Mouse (Mus musculus): Measurements from ENCODE around the gene Nup133. TPM values are rescaled to one million over a fixed set of nuclear protein-coding genes. Genes with fewer than 3 reads are reported as not detected.

Gene Nup133
- polyA plus RNA-seq, 2 experiments = 27.0 to 32.2 TPM

- no peaks in the 10 kb centered on the region for H3K9me3 ChIP-seq (ENCODE audit: control insufficient read depth, low read length)
- peaks cover 40% of the 10 kb centered on the region for H3K27me3 ChIP-seq (ENCODE audit: control insufficient read depth, insufficient read depth, low read length)
- no peak overlapping the region for H3K27ac ChIP-seq (replicated peaks; ENCODE audit: low read depth, low read length)
- under 1% methylated on average over 11 of the region's 11 CpGs for WGBS
- no peaks in the 10 kb centered on the region for H3K36me3 ChIP-seq (ENCODE audit: control insufficient read depth, insufficient read depth, low read length)
- TF ChIP-seq POLR2A (IDR thresholded peaks at IDR 0.05; ENCODE audit: borderline replicate concordance, extremely low read depth, insufficient read depth, insufficient read length) = no peak
- no peak for ATAC-seq (ENCODE audit: low FRiP score, low read depth)
- H3K4me2 ChIP-seq (replicated peaks; ENCODE audit: low read depth, low read length, severe bottlenecking) = peak overlapping the region; percentile 41; the same call in 1 of the 2 replicates
- peak; percentile 71 for DNase-seq (ENCODE audit: low spot score)
- no peak overlapping the region for H3K9ac ChIP-seq (ENCODE audit: low read depth, low read length, severe bottlenecking)
- H3K4me3 ChIP-seq (replicated peaks; ENCODE audit: low read length) = peak overlapping the region; percentile 26
- 0 out of 2 replicates have a peak, but pooled peaks cover 2% of the 10 kb centered on the region for H3K4me1 ChIP-seq (ENCODE audit: control insufficient read depth, insufficient read depth, low read length)
Observed at GRCm38 (mm10) chr8:123891271-123891670, 57.8 kb downstream of the Nup133 start.

DNA sequence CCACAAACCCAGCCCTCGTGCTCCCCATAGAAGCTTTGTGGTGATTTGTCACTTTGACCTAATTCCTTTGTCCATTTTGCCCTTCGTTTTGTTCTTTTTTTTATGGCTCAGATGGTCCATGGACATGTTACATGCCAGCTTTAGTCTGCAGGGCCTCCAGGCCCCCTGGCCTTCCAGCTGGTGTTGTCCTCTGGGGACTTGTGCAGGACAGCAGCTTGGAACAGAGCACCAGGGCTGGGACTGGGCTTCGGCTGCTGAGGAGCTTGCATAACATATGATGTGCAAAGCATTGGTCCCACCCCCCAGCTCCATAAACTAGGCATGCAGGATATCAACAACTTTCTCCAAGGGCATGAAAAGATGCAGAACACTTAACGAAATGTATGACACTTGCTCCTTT lies 59.3 kb downstream of the Nup133 start:
- no peaks in the 10 kb centered on the region for H3K9me3 ChIP-seq (ENCODE audit: control insufficient read depth, low read length)
- peaks cover 35% of the 10 kb centered on the region for H3K27me3 ChIP-seq (ENCODE audit: control insufficient read depth, insufficient read depth, low read length)
- H3K27ac ChIP-seq (replicated peaks; ENCODE audit: low read depth, low read length) = no peak overlapping the region
- H3K4me1 ChIP-seq (ENCODE audit: control insufficient read depth, insufficient read depth, low read length) = 0 out of 2 replicates have a peak, but pooled peaks cover 2% of the 10 kb centered on the region
- no peaks in the 10 kb centered on the region for H3K36me3 ChIP-seq (ENCODE audit: control insufficient read depth, insufficient read depth, low read length)
- no peak overlapping the region for H3K4me2 ChIP-seq (replicated peaks; ENCODE audit: low read depth, low read length, severe bottlenecking)
- TF ChIP-seq POLR2A (IDR thresholded peaks at IDR 0.05; ENCODE audit: borderline replicate concordance, extremely low read depth, insufficient read depth, insufficient read length) = no peak
- H3K4me3 ChIP-seq (replicated peaks; ENCODE audit: low read length) = no peak overlapping the region
- WGBS = 66% methylated on average over 4 of the region's 4 CpGs
- no peak overlapping the region for H3K9ac ChIP-seq (ENCODE audit: low read depth, low read length, severe bottlenecking)
- DNase-seq (ENCODE audit: low spot score) (no peak), ATAC-seq (ENCODE audit: low FRiP score, low read depth) (no peak)

DNA sequence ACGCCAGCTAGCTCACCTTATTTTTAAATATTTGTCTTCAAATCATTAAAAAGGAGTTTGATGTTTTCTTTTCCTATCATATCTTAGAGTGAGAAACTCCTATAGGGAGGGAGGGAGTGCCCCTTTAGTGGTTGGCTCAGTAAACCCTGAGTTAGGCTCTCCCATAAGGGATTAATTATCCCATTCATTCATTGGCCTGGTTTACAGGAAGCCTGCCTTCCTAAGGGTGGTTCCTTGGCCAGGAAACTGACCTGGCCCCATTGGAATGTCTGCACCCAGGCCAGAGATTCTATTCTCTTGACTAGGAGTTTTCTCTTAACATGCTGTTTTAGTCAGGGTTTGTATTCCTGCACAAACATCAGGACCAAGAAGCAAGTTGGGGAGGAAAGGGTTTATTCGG lies 61.1 kb downstream of the Nup133 start:
- H3K4me2 ChIP-seq (replicated peaks; ENCODE audit: low read depth, low read length, severe bottlenecking) = no peak overlapping the region
- no peaks in the 10 kb centered on the region for H3K9me3 ChIP-seq (ENCODE audit: control insufficient read depth, low read length)
- H3K4me1 ChIP-seq (ENCODE audit: control insufficient read depth, insufficient read depth, low read length) = 0 out of 2 replicates have a peak, but pooled peaks cover 2% of the 10 kb centered on the region
- no peak overlapping the region for H3K4me3 ChIP-seq (replicated peaks; ENCODE audit: low read length)
- no peak for DNase-seq (ENCODE audit: low spot score)
- H3K36me3 ChIP-seq (ENCODE audit: control insufficient read depth, insufficient read depth, low read length) = no peaks in the 10 kb centered on the region
- ATAC-seq (ENCODE audit: low FRiP score, low read depth) = no peak
- no peak overlapping the region for H3K27ac ChIP-seq (replicated peaks; ENCODE audit: low read depth, low read length)
- H3K9ac ChIP-seq (ENCODE audit: low read depth, low read length, severe bottlenecking) = no peak overlapping the region
- 90% methylated on average over 2 of the region's 2 CpGs for WGBS
- peaks cover 16% of the 10 kb centered on the region for H3K27me3 ChIP-seq (ENCODE audit: control insufficient read depth, insufficient read depth, low read length)
- no peak for TF ChIP-seq POLR2A (IDR thresholded peaks at IDR 0.05; ENCODE audit: borderline replicate concordance, extremely low read depth, insufficient read depth, insufficient read length)

DNA sequence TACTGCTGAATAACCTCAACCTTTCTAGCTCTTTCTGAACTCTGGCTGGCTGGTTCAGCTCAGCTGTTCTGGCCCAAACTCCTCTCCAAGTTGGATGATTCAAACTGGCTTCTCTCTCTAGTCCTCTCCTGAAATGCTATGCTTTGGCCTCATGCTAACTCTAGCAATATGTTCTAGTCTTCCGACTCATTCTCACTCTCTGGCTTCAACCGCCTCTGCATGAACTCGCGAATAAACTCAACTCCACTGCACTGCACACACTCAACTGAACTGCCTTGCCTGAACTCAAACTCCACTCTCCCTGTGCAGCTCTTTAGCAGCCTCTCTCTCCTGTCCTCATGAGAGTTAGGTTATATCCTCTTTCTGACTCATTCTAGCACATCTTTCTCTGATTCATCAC lies 61.9 kb downstream of the Nup133 start:
- 95% methylated on average over 4 of the region's 4 CpGs for WGBS
- Histone ChIP-seq H3K36me3 (ENCODE audit: control insufficient read depth, insufficient read depth, low read length) (no peaks in the 10 kb centered on the region), H3K27ac (replicated peaks; ENCODE audit: low read depth, low read length) (no peak overlapping the region), H3K9ac (ENCODE audit: low read depth, low read length, severe bottlenecking) (no peak overlapping the region), H3K4me2 (replicated peaks; ENCODE audit: low read depth, low read length, severe bottlenecking) (no peak overlapping the region), H3K4me1 (ENCODE audit: control insufficient read depth, insufficient read depth, low read length) (0 out of 2 replicates have a peak, but pooled peaks cover 2% of the 10 kb centered on the region), H3K27me3 (ENCODE audit: control insufficient read depth, insufficient read depth, low read length) (peaks cover 10% of the 10 kb centered on the region), H3K4me3 (replicated peaks; ENCODE audit: low read length) (no peak overlapping the region), H3K9me3 (ENCODE audit: control insufficient read depth, low read length) (no peaks in the 10 kb centered on the region)
- no peak for ATAC-seq (ENCODE audit: low FRiP score, low read depth)
- no peak for DNase-seq (ENCODE audit: low spot score)
- no peak for TF ChIP-seq POLR2A (IDR thresholded peaks at IDR 0.05; ENCODE audit: borderline replicate concordance, extremely low read depth, insufficient read depth, insufficient read length)

DNA sequence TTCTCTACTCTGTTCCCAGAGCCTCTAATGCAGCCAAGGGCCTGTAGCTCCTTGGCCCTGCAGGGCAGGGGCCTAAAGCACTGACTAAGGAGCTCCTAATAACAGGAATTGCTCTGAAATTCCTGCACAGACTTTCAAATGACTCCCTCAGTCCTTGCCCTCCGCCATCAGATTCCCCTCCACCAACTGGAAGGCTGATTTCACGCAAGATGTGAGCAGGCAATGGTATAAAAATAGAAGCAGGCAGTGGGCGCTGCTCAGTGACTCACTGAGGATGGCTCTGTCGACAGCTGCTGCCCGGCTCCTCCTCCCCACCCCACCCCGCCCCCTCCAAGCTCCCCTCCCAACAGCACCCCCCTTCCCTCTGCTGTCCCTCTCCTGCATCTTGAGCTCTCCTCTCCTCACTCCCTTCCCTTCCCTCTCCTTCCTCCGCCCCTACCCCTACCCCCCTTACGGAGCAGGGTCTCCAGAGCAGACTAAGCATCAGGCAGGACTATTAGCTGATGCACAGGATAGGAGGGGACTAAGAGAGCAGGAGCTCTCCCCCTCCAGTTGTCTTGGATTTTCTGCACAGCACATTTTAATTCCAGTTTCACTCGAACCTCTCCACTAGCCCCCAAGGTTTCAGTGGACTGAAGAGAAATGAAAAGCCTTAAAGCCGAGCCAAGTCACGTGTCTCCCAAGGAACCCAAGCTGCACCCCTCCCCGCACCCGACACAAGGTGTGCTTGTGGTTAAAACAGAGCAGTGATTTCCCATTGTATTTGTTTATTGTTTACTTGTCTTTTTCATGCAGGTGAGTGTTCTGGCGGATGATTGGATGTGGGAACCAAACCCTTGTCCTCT lies 64.1 kb downstream of the Nup133 start:
- no peak for TF ChIP-seq POLR2A (IDR thresholded peaks at IDR 0.05; ENCODE audit: borderline replicate concordance, extremely low read depth, insufficient read depth, insufficient read length)
- Histone ChIP-seq H3K4me2 (replicated peaks; ENCODE audit: low read depth, low read length, severe bottlenecking) (no peak overlapping the region), H3K9me3 (ENCODE audit: control insufficient read depth, low read length) (no peaks in the 10 kb centered on the region), H3K27me3 (ENCODE audit: control insufficient read depth, insufficient read depth, low read length) (no peaks in the 10 kb centered on the region), H3K27ac (replicated peaks; ENCODE audit: low read depth, low read length) (0 out of 2 replicates have a peak overlapping the region, but pooled peaks have one; percentile 52), H3K4me3 (replicated peaks; ENCODE audit: low read length) (no peak overlapping the region), H3K9ac (ENCODE audit: low read depth, low read length, severe bottlenecking) (no peak overlapping the region), H3K4me1 (ENCODE audit: control insufficient read depth, insufficient read depth, low read length) (no peaks in the 10 kb centered on the region), H3K36me3 (ENCODE audit: control insufficient read depth, insufficient read depth, low read length) (no peaks in the 10 kb centered on the region)
- peak; percentile 76 for ATAC-seq (ENCODE audit: low FRiP score, low read depth)
- WGBS = 6% methylated on average over 14 of the region's 14 CpGs
- DNase-seq (ENCODE audit: low spot score) = peak; percentile 54
